ENCODE assay signal across 23 mouse cellular contexts in genomic region chr4:139488325-139488724, GRCm38 (mm10).
"Had no signal": no experiment of that assay in that cellular context is flagged by ENCODE, and none has a peak within 500 bp of the region (broad histone marks: within the 10 kb centered on the region; RNA-seq: fewer than 3 reads in every experiment).

No protein-coding gene starts in this region.

- H3K4me3 ChIP-seq: kidney, embryonic 15.5 days; left cerebral cortex, adult 2 months; limb, embryonic 10.5 days; limb, embryonic 13.5 days; liver, embryonic 12.5 days; liver, embryonic 15.5 days; lung, embryonic 15.5 days; megakaryocyte, embryonic 14.5 days; midbrain, embryonic 10.5 days; stomach, embryonic 15.5 days had no signal

- H3K9ac ChIP-seq: kidney, embryonic 15.5 days; limb, embryonic 13.5 days; liver, embryonic 12.5 days; liver, embryonic 15.5 days; lung, embryonic 15.5 days; stomach, embryonic 15.5 days had no signal

- DNase-seq: kidney, adult 8-10 months; kidney, postnatal 10 days; kidney, postnatal 36 days; layer of hippocampus, postnatal 36 days; liver; lung, adult 18-20 months; lung, postnatal 10 days; lung, postnatal 36 days; midbrain, embryonic 14.5 days; retina, postnatal 1 day; right cerebral cortex, postnatal 25 days; spleen, adult 18-20 months; thymus, postnatal 25 days had no signal

- H3K27ac ChIP-seq: kidney, embryonic 15.5 days; left cerebral cortex, adult 2 months; limb, embryonic 10.5 days; limb, embryonic 13.5 days; liver, embryonic 12.5 days; liver, embryonic 15.5 days; lung, embryonic 15.5 days; midbrain, embryonic 10.5 days; stomach, embryonic 15.5 days had no signal

- H3K4me2 ChIP-seq: kidney, embryonic 15.5 days; limb, embryonic 13.5 days; liver, embryonic 12.5 days; liver, embryonic 15.5 days; lung, embryonic 15.5 days; stomach, embryonic 15.5 days had no signal

- ATAC-seq: liver, embryonic 12.5 days had no signal

- H3K4me1 ChIP-seq: limb, embryonic 10.5 days; limb, embryonic 13.5 days; liver, embryonic 12.5 days; lung, embryonic 15.5 days; stomach, embryonic 15.5 days had no signal

- H3K27me3 ChIP-seq: kidney, embryonic 15.5 days; limb, embryonic 13.5 days; liver, embryonic 12.5 days; liver, embryonic 15.5 days; lung, embryonic 15.5 days; megakaryocyte, embryonic 14.5 days; stomach, embryonic 15.5 days had no signal

- H3K9me3 ChIP-seq: kidney, embryonic 15.5 days; limb, embryonic 10.5 days; limb, embryonic 13.5 days; liver, embryonic 12.5 days; liver, embryonic 15.5 days; lung, embryonic 15.5 days; megakaryocyte, embryonic 14.5 days; midbrain, embryonic 10.5 days; stomach, embryonic 15.5 days had no signal
